Mouse (Mus musculus) heart, embryonic 14.5 days (tissue): Measurements from ENCODE around the gene Rchy1. TPM values are rescaled to one million over a fixed set of nuclear protein-coding genes. Genes with fewer than 3 reads are reported as not detected.

Source experiments
- ATAC-seq: fragments of 200-750 bp; cut with Nextera tagmentation; 2 replicates; pipeline ENCODE4 v1.8.0; 2017; ENCODE audit warnings: low read depth, moderate TSS enrichment; ENCODE audit not compliant: insufficient number of reproducible peaks, insufficient read depth, low FRiP score
- H3K27ac ChIP-seq, 2 experiments: fragments of 200-500 bp in 1 of 2; fragments of 300-500 bp in 1 of 2; sonication (generic) in 1 of 2; replicated peaks in 1 of 2; 2 replicates each; pipeline ENCODE4 v1.5.1; 2012 to 2014; ENCODE audit warnings: low read depth in 2 of 2, low read length in 2 of 2, control low read depth in 1 of 2, mild to moderate bottlenecking in 1 of 2, mixed read lengths in 1 of 2; ENCODE audit not compliant: control insufficient read depth in 1 of 2, insufficient read depth in 1 of 2
- H3K27me3 ChIP-seq: fragments of 300-500 bp; sonication (generic); 2 replicates; pipeline ENCODE4 v1.6.1; 2014; ENCODE audit warnings: mild to moderate bottlenecking, low read length, control low read depth; ENCODE audit not compliant: control insufficient read depth, insufficient read depth
- H3K36me3 ChIP-seq: fragments of 300-500 bp; sonication (generic); 2 replicates; pipeline ENCODE4 v1.6.1; 2014; ENCODE audit warnings: mild to moderate bottlenecking, control low read depth, low read length, mixed read lengths; ENCODE audit not compliant: control insufficient read depth, insufficient read depth
- H3K4me1 ChIP-seq, 2 experiments: fragments of 200-500 bp in 1 of 2; fragments of 300-500 bp in 1 of 2; sonication (generic) in 1 of 2; 2 replicates each; pipeline ENCODE4 v1.6.1; 2012 to 2014; ENCODE audit warnings: low read length in 2 of 2, control low read depth in 1 of 2, mixed read lengths in 1 of 2; ENCODE audit not compliant: control insufficient read depth in 2 of 2, insufficient read depth in 2 of 2
- H3K4me2 ChIP-seq: fragments of 300-500 bp; sonication (generic); 2 replicates; pipeline ENCODE4 v1.6.1; 2014; ENCODE audit warnings: mild to moderate bottlenecking, low read length
- H3K4me3 ChIP-seq, 2 experiments: fragments of 200-500 bp in 1 of 2; fragments of 300-500 bp in 1 of 2; sonication (generic) in 1 of 2; 2 replicates each; pipeline ENCODE4 v1.5.1; 2012 to 2014; ENCODE audit warnings: low read length in 2 of 2, mild to moderate bottlenecking in 2 of 2, control low read depth in 1 of 2, low read depth in 1 of 2, moderate library complexity in 1 of 2; ENCODE audit not compliant: control insufficient read depth in 1 of 2, insufficient read depth in 1 of 2
- H3K9ac ChIP-seq: fragments of 300-500 bp; sonication (generic); 2 replicates; pipeline ENCODE4 v1.6.1; 2014; ENCODE audit warnings: mild to moderate bottlenecking, low read length
- H3K9me3 ChIP-seq: fragments of 300-500 bp; sonication (generic); 2 replicates; pipeline ENCODE4 v1.6.1; 2016; ENCODE audit warnings: low read length, control low read depth; ENCODE audit not compliant: control insufficient read depth
- WGBS: fragments of 180-500 bp; shearing (Covaris S2); extraction: QIAGEN DNeasy Blood & Tissue Kit; methylation state at CpG from one replicate; pipeline ENCODE4 v1.1.7; 2014; 5-methylcytosine and 5-hydroxymethylcytosine counted together
- polyA plus RNA-seq: library from polyadenylated mRNA; unstranded; fragments of >200 nt; fragmentation: Nextera tagmentation; extraction: Ambion mirVana; gene quantifications from 2 replicates; pipeline ENCODE4 v1.2.1, GENCODE M21; 2014

Rchy1 gene
- polyA plus RNA-seq, 1 experiment from 2014 or later: 52.8 TPM

- H3K4me1 ChIP-seq: peaks cover 2 to 32% of the 10 kb centered on the region in 2 experiments
- peak overlapping the region; percentile 72 for H3K4me2 ChIP-seq
- WGBS: 36% methylated on average over 3 of the region's 3 CpGs
- no peaks in the 10 kb centered on the region for H3K27me3 ChIP-seq
- H3K9ac ChIP-seq: peak overlapping the region; percentile 47
- no peak for ATAC-seq
- H3K36me3 ChIP-seq: peaks cover 29% of the 10 kb centered on the region
- no peaks in the 10 kb centered on the region for H3K9me3 ChIP-seq
- peak overlapping the region in 1 of 2 experiments; percentile 60; a peak in 3 of 4 replicates for H3K4me3 ChIP-seq
- H3K27ac ChIP-seq: peak overlapping the region; percentile 68 to 99
Measured at GRCm38 (mm10) chr5:91960606-91961254, 2.1 kb downstream of the Rchy1 start.

GRCm38 (mm10) chr5:91959986-91960385 lies 2.9 kb downstream of the Rchy1 start:
- 74% methylated on average over 1 of the region's 1 CpGs for WGBS
- H3K4me3 ChIP-seq: no peak overlapping the region
- peak overlapping the region; percentile 72 for H3K4me2 ChIP-seq
- no peak overlapping the region for H3K27ac ChIP-seq
- no peaks in the 10 kb centered on the region for H3K27me3 ChIP-seq
- no peak for ATAC-seq
- H3K9me3 ChIP-seq: no peaks in the 10 kb centered on the region
- peaks cover 34% of the 10 kb centered on the region for H3K36me3 ChIP-seq
- no peak overlapping the region for H3K9ac ChIP-seq
- H3K4me1 ChIP-seq: peaks cover 2 to 32% of the 10 kb centered on the region in 2 experiments

GRCm38 (mm10) chr5:91959096-91959495 lies 3.8 kb downstream of the Rchy1 start:
- H3K4me1 ChIP-seq: peaks cover 2 to 29% of the 10 kb centered on the region in 2 experiments
- ATAC-seq: no peak
- peaks cover 43% of the 10 kb centered on the region for H3K36me3 ChIP-seq
- no peak overlapping the region for H3K9ac ChIP-seq
- no peak overlapping the region for H3K4me3 ChIP-seq
- no peak overlapping the region for H3K27ac ChIP-seq
- H3K27me3 ChIP-seq: no peaks in the 10 kb centered on the region
- H3K9me3 ChIP-seq: no peaks in the 10 kb centered on the region
- 59% methylated on average over 1 of the region's 1 CpGs for WGBS
- no peak overlapping the region for H3K4me2 ChIP-seq

- H3K4me3 ChIP-seq: no peak overlapping the region
- H3K27ac ChIP-seq: no peak overlapping the region
- no peak overlapping the region for H3K4me2 ChIP-seq
- H3K27me3 ChIP-seq: no peaks in the 10 kb centered on the region
- peaks cover 62% of the 10 kb centered on the region for H3K36me3 ChIP-seq
- H3K4me1 ChIP-seq: peaks cover 2 to 24% of the 10 kb centered on the region in 2 experiments
- H3K9me3 ChIP-seq: no peaks in the 10 kb centered on the region
- ATAC-seq: no peak
- H3K9ac ChIP-seq: no peak overlapping the region
- WGBS: 83% methylated on average over 3 of the region's 3 CpGs
Measured at GRCm38 (mm10) chr5:91956991-91957760, 5.7 kb downstream of the Rchy1 start.

GRCm38 (mm10) chr5:91951404-91951803 lies 11.5 kb downstream of the Rchy1 start:
- Histone ChIP-seq H3K4me3 (no peak overlapping the region), H3K4me1 (no peaks in the 10 kb centered on the region), H3K9ac (no peak overlapping the region), H3K9me3 (no peaks in the 10 kb centered on the region), H3K36me3 (peaks cover 92% of the 10 kb centered on the region), H3K27ac (no peak overlapping the region), H3K4me2 (no peak overlapping the region), H3K27me3 (no peaks in the 10 kb centered on the region)
- no peak for ATAC-seq

- no peak overlapping the region for H3K4me3 ChIP-seq
- no peaks in the 10 kb centered on the region for H3K4me1 ChIP-seq
- H3K4me2 ChIP-seq: no peak overlapping the region
- H3K36me3 ChIP-seq: peaks cover 91% of the 10 kb centered on the region
- no peaks in the 10 kb centered on the region for H3K9me3 ChIP-seq
- ATAC-seq: no peak
- WGBS: 92% methylated on average over 7 of the region's 7 CpGs
- no peaks in the 10 kb centered on the region for H3K27me3 ChIP-seq
- H3K9ac ChIP-seq: no peak overlapping the region
- H3K27ac ChIP-seq: no peak overlapping the region
Measured at GRCm38 (mm10) chr5:91949441-91949840, 13.4 kb downstream of the Rchy1 start.

GRCm38 (mm10) chr5:91947008-91947407 lies 15.9 kb downstream of the Rchy1 start:
- no peak for ATAC-seq
- WGBS: 98% methylated on average over 4 of the region's 4 CpGs

More at GRCm38 (mm10) chr5:91947008-91947407, 15.9 kb downstream of the Rchy1 start:
- Histone ChIP-seq H3K4me2 (no peak overlapping the region), H3K9ac (no peak overlapping the region), H3K36me3 (peaks cover 67% of the 10 kb centered on the region), H3K27me3 (no peaks in the 10 kb centered on the region), H3K9me3 (no peaks in the 10 kb centered on the region), H3K4me1 (no peaks in the 10 kb centered on the region), H3K4me3 (no peak overlapping the region), H3K27ac (no peak overlapping the region)
